Mouse (Mus musculus) embryonic facial prominence, embryonic 10.5 days (tissue): ENCODE data around the gene Zfp467. TPM values are rescaled to one million over a fixed set of nuclear protein-coding genes. Genes with fewer than 3 reads are reported as not detected.

ENCODE experiments used
- DNase-seq: peaks from one replicate; pipeline ENCODE4 v3.0.0-alpha.2; 2017; ENCODE audit warnings: low spot score
- H3K27ac ChIP-seq: fragments of 300-500 bp; sonication (generic); replicated peaks from 2 replicates; pipeline ENCODE4 v1.5.1; 2016; ENCODE audit warnings: mild to moderate bottlenecking
- H3K27me3 ChIP-seq: fragments of 300-500 bp; sonication (generic); replicated peaks from 2 replicates; pipeline ENCODE4 v1.6.1; 2016; ENCODE audit warnings: low read depth, mild to moderate bottlenecking; ENCODE audit not compliant: poor library complexity, severe bottlenecking
- H3K36me3 ChIP-seq: fragments of 300-500 bp; sonication (generic); replicated peaks from 2 replicates; pipeline ENCODE4 v1.6.1; 2016; ENCODE audit warnings: mild to moderate bottlenecking, moderate library complexity
- H3K4me1 ChIP-seq: fragments of 300-500 bp; sonication (generic); 2 replicates; pipeline ENCODE4 v1.6.1; 2016
- H3K4me3 ChIP-seq: fragments of 300-500 bp; sonication (generic); 2 replicates; pipeline ENCODE4 v1.5.1; 2016; ENCODE audit warnings: mild to moderate bottlenecking, moderate library complexity
- H3K9me3 ChIP-seq: fragments of 300-500 bp; sonication (generic); 2 replicates; pipeline ENCODE4 v1.6.1; 2016; ENCODE audit warnings: mild to moderate bottlenecking
- WGBS: fragments of 180-500 bp; shearing (Covaris S2); methylation state at CpG from one replicate; pipeline ENCODE4 v1.1.7; 2016; 5-methylcytosine and 5-hydroxymethylcytosine counted together
- polyA plus RNA-seq: library from polyadenylated mRNA; unstranded; fragments of >200 nt; fragmentation: Nextera tagmentation; extraction: Ambion mirVana; gene quantifications from 2 replicates; pipeline ENCODE4 v1.2.1, GENCODE M21; 2016

The Zfp467 gene
- polyA plus RNA-seq, 1 experiment from 2014 or later = 16.8 TPM

GRCm38 (mm10) chr6:48452771-48453170 is 7.1 kb upstream of the Zfp467 start:
- Histone ChIP-seq H3K9me3 (no peaks in the 10 kb centered on the region), H3K27ac (no peak overlapping the region), H3K27me3 (no peaks in the 10 kb centered on the region), H3K4me1 (peaks cover 20% of the 10 kb centered on the region), H3K4me3 (no peak overlapping the region), H3K36me3 (no peaks in the 10 kb centered on the region)
- 75% methylated on average over 3 of the region's 3 CpGs for WGBS
- DNase-seq = no peak

GRCm38 (mm10) chr6:48452151-48452550 is 6.5 kb upstream of the Zfp467 start:
- no peak for DNase-seq
- Histone ChIP-seq H3K27ac (no peak overlapping the region), H3K27me3 (no peaks in the 10 kb centered on the region), H3K9me3 (no peaks in the 10 kb centered on the region), H3K36me3 (no peaks in the 10 kb centered on the region), H3K4me1 (peaks cover 21% of the 10 kb centered on the region), H3K4me3 (no peak overlapping the region)
- WGBS = 74% methylated on average over 1 of the region's 1 CpGs

- Histone ChIP-seq H3K27ac (no peak overlapping the region), H3K27me3 (peaks cover 4% of the 10 kb centered on the region; the same call in 1 of the 2 replicates), H3K4me1 (peaks cover 38% of the 10 kb centered on the region), H3K9me3 (no peaks in the 10 kb centered on the region), H3K36me3 (no peaks in the 10 kb centered on the region), H3K4me3 (no peak overlapping the region)
- WGBS = 73% methylated on average over 7 of the region's 7 CpGs
- DNase-seq = no peak
These were observed 2.9 kb upstream of the Zfp467 start for GRCm38 (mm10) chr6:48448527-48448926.

DNA sequence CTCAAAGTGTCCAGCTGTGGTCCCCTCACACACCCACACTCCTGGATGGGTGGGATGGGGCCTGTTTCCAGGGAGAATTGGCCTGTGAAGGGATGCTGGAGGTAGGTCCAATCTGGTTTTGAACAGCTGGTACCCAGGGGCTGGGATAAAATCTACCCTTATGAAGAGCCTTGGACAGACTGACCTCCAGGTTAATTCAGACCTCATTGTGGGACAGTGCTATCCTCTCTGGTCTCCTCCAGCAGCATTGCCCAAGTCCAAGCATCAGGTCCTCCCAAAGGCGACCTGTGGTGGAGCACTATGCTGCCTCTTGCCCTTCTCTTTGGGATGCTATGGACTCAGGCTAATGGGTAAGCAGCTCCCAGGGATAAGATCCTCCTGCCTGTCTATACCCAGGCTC is 2.3 kb upstream of the Zfp467 start, which contains the start of gene Sspo:
Gene Sspo, plus strand, starts transcription at position 301 of the 400 bp plus-strand sequence.
- H3K27me3 ChIP-seq = peaks cover 4% of the 10 kb centered on the region; the same call in 1 of the 2 replicates
- H3K27ac ChIP-seq = no peak within 1 kb of the TSS
- peaks cover 44% of the 10 kb centered on the region for H3K4me1 ChIP-seq
- no peaks in the 10 kb centered on the region for H3K9me3 ChIP-seq
- no peak for DNase-seq
- 78% methylated on average over 1 of the region's 1 CpGs for WGBS
- H3K36me3 ChIP-seq = no peaks in the 10 kb centered on the region
- H3K4me3 ChIP-seq = no peak within 1 kb of the TSS

GRCm38 (mm10) chr6:48446896-48447295 is 1.3 kb upstream of the Zfp467 start:
- Histone ChIP-seq H3K36me3 (peaks cover 8% of the 10 kb centered on the region), H3K4me1 (peaks cover 45% of the 10 kb centered on the region), H3K4me3 (no peak overlapping the region), H3K27me3 (peaks cover 4% of the 10 kb centered on the region; the same call in 1 of the 2 replicates), H3K9me3 (no peaks in the 10 kb centered on the region; the same call in 1 of the 2 replicates), H3K27ac (0 out of 2 replicates have a peak overlapping the region, but pooled peaks have one; percentile 97)
- no peak for DNase-seq
- WGBS = 71% methylated on average over 3 of the region's 3 CpGs

DNA sequence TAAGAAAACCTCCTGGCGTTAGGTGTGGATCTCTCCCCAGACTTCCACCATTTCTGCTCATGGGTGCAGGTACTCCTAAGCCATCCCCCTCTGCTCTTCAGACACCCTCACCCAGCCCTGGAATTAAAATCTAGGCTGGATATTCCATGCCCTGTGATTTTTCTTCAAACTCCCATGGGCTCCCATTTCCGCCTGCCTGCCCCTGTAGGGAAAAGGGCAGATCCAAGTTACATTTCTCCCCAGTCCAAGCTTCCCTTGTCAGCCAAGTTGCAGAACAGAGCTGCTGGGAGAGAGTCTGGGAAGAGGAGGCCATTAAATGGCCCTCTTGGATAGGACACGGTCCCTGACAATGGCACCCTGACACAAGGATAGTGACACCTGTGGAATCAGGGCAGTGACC is 631 bp upstream of the Zfp467 start:
- WGBS = 42% methylated on average over 3 of the region's 3 CpGs
- H3K27me3 ChIP-seq = peaks cover 7% of the 10 kb centered on the region; the same call in 1 of the 2 replicates

GRCm38 (mm10) chr6:48444310-48445180 is 1.1 kb downstream of the Zfp467 start:
- peak overlapping the region; percentile 97 for H3K27ac ChIP-seq
- peaks cover 64% of the 10 kb centered on the region for H3K4me1 ChIP-seq
- no peaks in the 10 kb centered on the region; the same call in 1 of the 2 replicates for H3K9me3 ChIP-seq
- peak overlapping the region; percentile 92 for H3K4me3 ChIP-seq
- peaks cover 19% of the 10 kb centered on the region for H3K27me3 ChIP-seq
- peak; percentile 99 for DNase-seq
- peaks cover 27% of the 10 kb centered on the region for H3K36me3 ChIP-seq
- 1% methylated on average over 32 of the region's 34 CpGs for WGBS

More for the DNA sequence above, 631 bp upstream of the Zfp467 start:
- Histone ChIP-seq H3K27ac (peak overlapping the region; percentile 97), H3K4me3 (peak overlapping the region; percentile 92), H3K4me1 (peaks cover 47% of the 10 kb centered on the region), H3K9me3 (no peaks in the 10 kb centered on the region; the same call in 1 of the 2 replicates), H3K36me3 (peaks cover 14% of the 10 kb centered on the region)
- DNase-seq = no peak

GRCm38 (mm10) chr6:48443592-48444309 is 1.9 kb downstream of the Zfp467 start:
- 2% methylated on average over 18 of the region's 19 CpGs for WGBS
- H3K9me3 ChIP-seq = no peaks in the 10 kb centered on the region; the same call in 1 of the 2 replicates
- H3K4me3 ChIP-seq = peak overlapping the region; percentile 92
- peak overlapping the region; percentile 97 for H3K27ac ChIP-seq
- peaks cover 72% of the 10 kb centered on the region for H3K4me1 ChIP-seq
- DNase-seq = no peak
- peaks cover 35% of the 10 kb centered on the region for H3K36me3 ChIP-seq
- H3K27me3 ChIP-seq = peaks cover 27% of the 10 kb centered on the region

- H3K9me3 ChIP-seq = no peaks in the 10 kb centered on the region; the same call in 1 of the 2 replicates
- peak overlapping the region; percentile 62 for H3K27ac ChIP-seq
- H3K27me3 ChIP-seq = peaks cover 55% of the 10 kb centered on the region
- peak overlapping the region; percentile 30; the same call in 1 of the 2 replicates for H3K4me3 ChIP-seq
- H3K4me1 ChIP-seq = peaks cover 58% of the 10 kb centered on the region
- WGBS = 33% methylated on average over 14 of the region's 14 CpGs
- DNase-seq = peak; percentile 44
- peaks cover 58% of the 10 kb centered on the region for H3K36me3 ChIP-seq
These were observed 5.2 kb downstream of the Zfp467 start for GRCm38 (mm10) chr6:48440306-48441014.

DNA sequence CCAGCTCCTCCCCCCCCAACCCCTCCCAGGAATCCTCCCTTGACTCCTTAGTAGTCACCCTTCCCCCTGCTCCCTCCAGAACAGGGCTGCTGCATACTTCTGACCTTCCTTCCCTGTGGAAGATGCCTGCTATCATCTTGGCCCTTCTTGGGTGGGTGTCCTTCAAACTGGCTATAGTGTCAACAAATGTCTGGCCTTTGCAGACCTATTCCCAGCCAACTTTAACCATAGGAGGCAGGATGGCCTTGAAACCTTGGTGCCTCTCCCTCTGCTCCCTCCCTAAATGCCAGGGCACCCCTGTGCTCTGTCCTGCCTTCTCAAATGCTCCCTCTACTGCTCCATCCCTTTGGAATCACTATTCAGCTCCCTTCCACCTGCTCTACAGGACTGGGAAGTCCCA is 6.0 kb downstream of the Zfp467 start:
- DNase-seq = no peak
- Histone ChIP-seq H3K4me3 (peak overlapping the region; percentile 46), H3K36me3 (peaks cover 58% of the 10 kb centered on the region), H3K9me3 (no peaks in the 10 kb centered on the region; the same call in 1 of the 2 replicates), H3K27ac (peak overlapping the region; percentile 62), H3K27me3 (peaks cover 56% of the 10 kb centered on the region), H3K4me1 (peaks cover 60% of the 10 kb centered on the region)

- no peaks in the 10 kb centered on the region; the same call in 1 of the 2 replicates for H3K9me3 ChIP-seq
- WGBS = 10% methylated on average over 55 of the region's 55 CpGs
- H3K4me1 ChIP-seq = peaks cover 57% of the 10 kb centered on the region
- H3K36me3 ChIP-seq = peaks cover 58% of the 10 kb centered on the region
- peak overlapping the region; percentile 46; the same call in 1 of the 2 replicates for H3K27ac ChIP-seq
- H3K27me3 ChIP-seq = peaks cover 56% of the 10 kb centered on the region
- DNase-seq = no peak
- peak overlapping the region; percentile 46 for H3K4me3 ChIP-seq
These were observed 7.0 kb downstream of the Zfp467 start for GRCm38 (mm10) chr6:48438475-48439125.
